Mouse (Mus musculus) liver, embryonic 14.5 days (tissue): ENCODE results near the gene Lamp1.

Experiments used
- CTCF ChIP-seq: IDR thresholded peaks from 2 replicates; pipeline ENCODE4 v1.5.1; 2016; ENCODE audit warnings: antibody characterized with exemption, low read depth, control low read depth
- EP300 ChIP-seq: IDR thresholded peaks from 2 replicates; pipeline ENCODE4 v1.6.1; 2016; ENCODE audit warnings: antibody characterized with exemption, low read depth

- TF ChIP-seq CTCF (no peak), EP300 (no peak)
These were observed 50.8 kb downstream of the Lamp1 start for GRCm38 (mm10) chr8:13209770-13210169.
